Mouse (Mus musculus): ENCODE results near the gene Bloc1s1. TPM values are rescaled to one million over a fixed set of nuclear protein-coding genes. Genes with fewer than 3 reads are reported as not detected.

The Bloc1s1 gene
- polyA plus RNA-seq, 1 experiment from 2014 or later = 230 TPM

DNA sequence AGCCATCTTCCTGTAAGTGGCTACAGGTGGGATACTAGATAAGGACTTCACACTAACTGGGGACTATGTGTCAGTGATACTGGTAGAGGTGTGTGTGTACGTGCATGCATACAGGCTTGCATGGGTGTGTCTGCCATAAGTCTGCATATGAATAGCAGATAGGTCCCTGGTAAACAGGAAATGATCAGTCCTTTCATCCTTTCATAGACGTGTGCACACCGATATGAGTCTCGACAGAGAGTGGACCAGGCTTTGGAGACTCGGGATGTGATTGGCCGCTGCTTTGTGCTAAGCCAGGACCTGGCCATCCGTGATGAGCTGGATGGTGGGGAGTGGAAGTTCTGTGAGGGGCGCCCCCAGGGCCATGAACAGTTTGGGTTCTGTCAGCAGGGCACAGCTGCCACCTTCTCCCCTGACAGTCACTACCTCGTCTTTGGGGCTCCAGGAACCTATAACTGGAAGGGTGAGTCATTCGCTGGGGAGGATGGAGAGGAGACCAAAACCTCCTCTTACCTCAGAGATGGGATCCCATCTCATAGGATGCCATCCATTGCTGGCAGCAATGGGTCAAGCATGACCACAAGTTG, 16.7 kb upstream of the Bloc1s1 start:
- Histone ChIP-seq H3K4me2 (replicated peaks) (no peak overlapping the region), H3K9ac (replicated peaks) (no peak overlapping the region), H3K36me3 (no peaks in the 10 kb centered on the region), H3K27me3 (peaks cover 6% of the 10 kb centered on the region), H3K4me1 (no peaks in the 10 kb centered on the region), H3K9me3 (no peaks in the 10 kb centered on the region), H3K27ac (replicated peaks) (no peak overlapping the region), H3K4me3 (no peak overlapping the region)
- 79% methylated on average over 10 of the region's 10 CpGs for WGBS
- no peak for ATAC-seq (replicated peaks)

GRCm38 (mm10) chr10:128938974-128939373, 15.1 kb upstream of the Bloc1s1 start:
- WGBS = 77% methylated on average over 5 of the region's 5 CpGs
- ATAC-seq (replicated peaks) = no peak

GRCm38 (mm10) chr10:128938457-128938856, 14.6 kb upstream of the Bloc1s1 start:
- Histone ChIP-seq H3K9ac (replicated peaks) (no peak overlapping the region), H3K4me3 (no peak overlapping the region), H3K9me3 (no peaks in the 10 kb centered on the region), H3K4me2 (replicated peaks) (no peak overlapping the region), H3K36me3 (no peaks in the 10 kb centered on the region), H3K27ac (replicated peaks) (no peak overlapping the region), H3K27me3 (peaks cover 25% of the 10 kb centered on the region), H3K4me1 (peaks cover 10% of the 10 kb centered on the region)
- ATAC-seq (replicated peaks) = no peak
- 73% methylated on average over 9 of the region's 9 CpGs for WGBS

More at GRCm38 (mm10) chr10:128938974-128939373, 15.1 kb upstream of the Bloc1s1 start:
- Histone ChIP-seq H3K27ac (replicated peaks) (no peak overlapping the region), H3K36me3 (no peaks in the 10 kb centered on the region), H3K4me3 (no peak overlapping the region), H3K4me2 (replicated peaks) (no peak overlapping the region), H3K9ac (replicated peaks) (no peak overlapping the region), H3K4me1 (peaks cover 4% of the 10 kb centered on the region), H3K9me3 (no peaks in the 10 kb centered on the region), H3K27me3 (peaks cover 20% of the 10 kb centered on the region)

DNA sequence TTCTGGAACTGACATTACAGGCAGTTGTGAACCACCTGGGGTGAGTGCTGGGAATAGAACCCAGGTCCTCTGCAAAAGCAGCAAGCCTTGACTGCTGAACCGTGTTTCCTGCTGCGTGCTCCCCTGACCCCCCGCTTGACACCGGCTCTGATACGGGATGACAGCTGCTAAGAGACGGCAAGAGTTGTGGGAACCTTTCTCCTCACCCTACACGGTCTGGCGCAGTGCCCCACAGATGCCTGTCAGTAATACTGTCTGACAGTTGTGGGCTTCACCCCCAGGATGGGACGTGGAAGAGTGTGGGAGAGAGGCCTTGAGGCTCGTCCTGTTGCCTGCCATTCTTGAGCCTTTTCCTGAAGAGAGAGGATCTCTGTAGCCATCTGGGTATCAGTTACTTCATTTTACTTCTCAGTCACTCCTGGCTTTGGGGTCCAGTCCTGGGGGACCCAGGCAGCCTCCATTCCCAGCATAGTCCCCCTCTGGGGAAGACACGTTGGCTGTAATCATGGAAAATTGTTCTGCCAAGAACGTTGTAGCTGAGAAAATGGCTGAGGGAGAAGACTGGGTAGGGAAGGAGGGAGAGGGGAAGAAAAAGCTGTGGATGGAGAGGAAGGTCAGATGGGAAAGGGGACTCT, 14.0 kb upstream of the Bloc1s1 start:
- no peaks in the 10 kb centered on the region for H3K9me3 ChIP-seq
- no peak overlapping the region for H3K4me3 ChIP-seq
- no peaks in the 10 kb centered on the region for H3K36me3 ChIP-seq
- no peak overlapping the region for H3K27ac ChIP-seq (replicated peaks)
- no peak overlapping the region for H3K4me2 ChIP-seq (replicated peaks)
- H3K27me3 ChIP-seq = peaks cover 31% of the 10 kb centered on the region
- no peak for ATAC-seq (replicated peaks)
- WGBS = 76% methylated on average over 12 of the region's 12 CpGs
- H3K9ac ChIP-seq (replicated peaks) = no peak overlapping the region
- peaks cover 14% of the 10 kb centered on the region for H3K4me1 ChIP-seq

GRCm38 (mm10) chr10:128935826-128936440, 12.1 kb upstream of the Bloc1s1 start:
- ATAC-seq (replicated peaks) = no peak

GRCm38 (mm10) chr10:128934997-128935787, 11.4 kb upstream of the Bloc1s1 start:
- Histone ChIP-seq H3K4me2 (replicated peaks) (no peak overlapping the region), H3K4me3 (no peak overlapping the region), H3K4me1 (peaks cover 14% of the 10 kb centered on the region), H3K9me3 (no peaks in the 10 kb centered on the region), H3K9ac (replicated peaks) (no peak overlapping the region), H3K27me3 (peaks cover 53% of the 10 kb centered on the region), H3K36me3 (no peaks in the 10 kb centered on the region), H3K27ac (replicated peaks) (no peak overlapping the region)
- WGBS = 69% methylated on average over 7 of the region's 7 CpGs
- ATAC-seq (replicated peaks) = no peak

More at GRCm38 (mm10) chr10:128935826-128936440, 12.1 kb upstream of the Bloc1s1 start:
- Histone ChIP-seq H3K27me3 (peaks cover 51% of the 10 kb centered on the region), H3K36me3 (no peaks in the 10 kb centered on the region), H3K4me1 (peaks cover 14% of the 10 kb centered on the region), H3K9me3 (no peaks in the 10 kb centered on the region), H3K4me3 (no peak overlapping the region), H3K27ac (replicated peaks) (no peak overlapping the region), H3K4me2 (replicated peaks) (no peak overlapping the region), H3K9ac (replicated peaks) (no peak overlapping the region)
- WGBS = 71% methylated on average over 8 of the region's 8 CpGs

DNA sequence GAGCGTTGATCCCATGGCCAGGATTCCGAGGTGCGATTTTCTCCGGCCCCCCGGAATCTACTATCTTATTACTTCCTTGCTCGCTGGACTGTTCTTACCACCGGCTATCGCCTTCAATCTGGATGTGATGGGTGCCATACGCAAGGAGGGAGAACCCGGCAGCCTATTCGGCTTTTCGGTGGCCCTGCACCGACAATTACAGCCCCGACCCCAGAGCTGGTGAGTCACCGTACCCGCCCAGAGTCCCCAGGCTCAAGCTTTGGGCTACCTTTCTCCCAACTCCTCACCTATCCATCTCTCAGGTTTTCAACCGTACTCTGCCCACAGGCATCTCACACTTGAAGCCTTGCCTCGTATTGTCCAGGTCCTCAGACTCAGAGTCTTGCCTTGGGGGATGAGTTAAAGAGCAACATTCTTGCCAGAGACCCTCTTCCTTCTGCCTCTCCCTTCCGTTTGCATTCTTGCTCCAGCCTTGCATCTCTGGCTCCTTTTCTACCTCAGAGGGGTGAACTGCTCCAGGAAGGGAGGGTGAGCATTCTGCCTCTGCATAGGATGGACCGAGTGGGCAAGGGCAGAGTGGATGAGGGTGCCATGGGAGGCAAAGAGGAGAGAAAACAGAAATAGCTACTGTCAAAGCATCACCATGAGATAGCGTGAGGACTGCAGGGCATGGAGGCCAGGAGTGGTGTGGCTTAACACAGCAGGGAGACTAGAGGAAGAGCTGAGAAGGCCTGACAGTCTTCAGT, 10.3 kb upstream of the Bloc1s1 start:
- WGBS = 2% methylated on average over 21 of the region's 21 CpGs
- Histone ChIP-seq H3K27ac (replicated peaks) (no peak overlapping the region), H3K36me3 (no peaks in the 10 kb centered on the region), H3K9me3 (no peaks in the 10 kb centered on the region), H3K4me1 (peaks cover 20% of the 10 kb centered on the region), H3K9ac (replicated peaks) (peak overlapping the region; percentile 38), H3K27me3 (peaks cover 54% of the 10 kb centered on the region), H3K4me3 (peak overlapping the region; percentile 46), H3K4me2 (replicated peaks) (peak overlapping the region; percentile 86)
- no peak for ATAC-seq (replicated peaks)

DNA sequence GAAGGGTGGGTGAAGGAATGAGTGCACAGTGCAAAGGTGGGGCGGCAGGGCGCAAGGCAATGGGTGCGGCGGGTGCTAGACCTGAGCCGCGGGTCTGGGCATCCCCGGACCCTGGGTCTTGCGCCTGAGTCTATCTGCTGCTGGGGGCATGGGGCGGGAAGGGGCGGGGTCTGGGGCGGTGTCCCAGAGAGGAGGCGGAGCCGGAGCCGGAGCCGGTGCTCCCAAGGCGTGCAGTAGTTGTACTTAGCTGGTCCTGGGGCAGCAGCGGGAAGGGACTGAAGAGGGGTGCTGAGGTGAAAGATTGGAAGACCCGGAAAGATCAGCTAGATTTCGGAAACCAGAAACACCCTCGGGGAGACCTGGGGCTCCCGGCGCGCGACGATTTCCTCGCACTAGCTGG, 9.7 kb upstream of the Bloc1s1 start, which contains the start of gene Itga7:
Gene Itga7, plus strand, starts transcription at position 245 of the 400 bp plus-strand sequence.
- H3K27me3 ChIP-seq = peaks cover 56% of the 10 kb centered on the region

DNA sequence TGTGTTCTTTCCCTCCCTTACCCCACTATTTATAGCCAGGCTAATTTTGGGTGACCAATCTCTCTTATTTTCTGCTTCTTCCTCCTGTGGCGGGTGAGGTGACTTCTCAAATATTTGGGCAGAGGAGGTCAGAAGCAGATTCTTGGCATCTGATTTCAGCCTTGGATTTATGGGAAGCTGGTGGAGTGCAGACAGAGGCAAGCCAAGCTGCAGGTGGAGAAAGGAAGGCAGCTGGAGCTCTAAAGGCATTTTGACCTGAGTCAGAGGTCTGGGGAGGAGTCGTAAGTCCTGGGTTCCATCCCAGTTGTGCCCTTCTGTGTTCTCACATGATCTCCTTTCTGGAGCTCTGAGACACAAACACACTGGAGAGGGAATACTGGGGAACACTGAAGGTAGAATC, 7.6 kb upstream of the Bloc1s1 start:
- H3K36me3 ChIP-seq = no peaks in the 10 kb centered on the region
- H3K4me2 ChIP-seq (replicated peaks) = no peak overlapping the region
- ATAC-seq (replicated peaks) = no peak
- H3K4me3 ChIP-seq = no peak overlapping the region
- no peak overlapping the region for H3K9ac ChIP-seq (replicated peaks)
- 87% methylated on average over 2 of the region's 2 CpGs for WGBS
- H3K27me3 ChIP-seq = peaks cover 59% of the 10 kb centered on the region
- H3K9me3 ChIP-seq = no peaks in the 10 kb centered on the region
- H3K4me1 ChIP-seq = peaks cover 25% of the 10 kb centered on the region
- no peak overlapping the region for H3K27ac ChIP-seq (replicated peaks)

More for the DNA sequence above, 9.7 kb upstream of the Bloc1s1 start, which contains the start of gene Itga7:
- peak; percentile 88 for ATAC-seq (replicated peaks)
- peak within 1 kb of the TSS; percentile 38 for H3K9ac ChIP-seq (replicated peaks)
- peak within 1 kb of the TSS; percentile 46 for H3K4me3 ChIP-seq
- H3K36me3 ChIP-seq = no peaks in the 10 kb centered on the region
- H3K9me3 ChIP-seq = no peaks in the 10 kb centered on the region
- peaks cover 20% of the 10 kb centered on the region for H3K4me1 ChIP-seq
- WGBS = 1% methylated on average over 26 of the region's 26 CpGs
- H3K27ac ChIP-seq (replicated peaks) = no peak within 1 kb of the TSS
- peak within 1 kb of the TSS; percentile 86 for H3K4me2 ChIP-seq (replicated peaks)

GRCm38 (mm10) chr10:128929638-128930378, 6.0 kb upstream of the Bloc1s1 start:
- Histone ChIP-seq H3K36me3 (no peaks in the 10 kb centered on the region), H3K9ac (replicated peaks) (no peak overlapping the region), H3K9me3 (no peaks in the 10 kb centered on the region), H3K4me3 (no peak overlapping the region), H3K4me1 (peaks cover 25% of the 10 kb centered on the region), H3K27me3 (peaks cover 50% of the 10 kb centered on the region), H3K4me2 (replicated peaks) (no peak overlapping the region), H3K27ac (replicated peaks) (no peak overlapping the region)
- ATAC-seq (replicated peaks) = no peak; the same call in 1 of the 2 replicates
- 54% methylated on average over 7 of the region's 7 CpGs for WGBS

DNA sequence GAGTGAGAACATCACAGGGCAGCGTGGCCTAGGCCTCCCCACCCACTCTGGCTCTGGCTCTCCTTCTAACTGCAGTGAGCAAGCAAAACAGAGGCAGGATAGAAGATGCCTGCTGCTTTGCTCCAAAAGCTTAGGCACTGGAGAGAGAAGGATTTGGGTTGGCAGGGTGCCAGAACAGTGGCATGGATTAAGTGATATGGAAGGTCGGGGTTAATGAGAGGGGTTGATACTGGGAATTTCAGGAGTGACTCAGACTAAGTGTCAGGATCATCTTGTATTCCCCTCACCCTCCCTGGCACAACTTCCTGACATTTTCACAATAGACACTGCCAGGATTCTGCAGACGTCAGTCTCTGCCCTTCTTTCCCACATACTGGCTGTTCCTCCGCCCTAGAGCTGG, 4.5 kb upstream of the Bloc1s1 start:
- no peak for ATAC-seq (replicated peaks)
- H3K4me1 ChIP-seq = peaks cover 20% of the 10 kb centered on the region
- H3K9me3 ChIP-seq = no peaks in the 10 kb centered on the region
- H3K4me2 ChIP-seq (replicated peaks) = no peak overlapping the region
- WGBS = 8% methylated on average over 4 of the region's 4 CpGs
- no peak overlapping the region for H3K9ac ChIP-seq (replicated peaks)
- no peaks in the 10 kb centered on the region for H3K36me3 ChIP-seq
- peaks cover 36% of the 10 kb centered on the region for H3K27me3 ChIP-seq
- H3K27ac ChIP-seq (replicated peaks) = no peak overlapping the region
- H3K4me3 ChIP-seq = no peak overlapping the region
